Mouse (Mus musculus) bone marrow, adult 2 months (tissue): ENCODE measurements around the gene Csn3. TPM values are rescaled to one million over a fixed set of nuclear protein-coding genes. Genes with fewer than 3 reads are reported as not detected.

ENCODE experiments used
- H3K27ac ChIP-seq: fragments of 200-500 bp; 2 replicates; pipeline ENCODE4 v1.5.1; 2012; ENCODE audit warnings: low read depth, mild to moderate bottlenecking, control low read depth, inconsistent platforms, low read length; ENCODE audit not compliant: control insufficient read depth, poor library complexity, insufficient read depth
- H3K4me1 ChIP-seq: fragments of 200-500 bp; 2 replicates; pipeline ENCODE4 v1.6.1; 2011; ENCODE audit warnings: low read length; ENCODE audit not compliant: control insufficient read depth, insufficient read depth
- H3K4me3 ChIP-seq: fragments of 200-500 bp; replicated peaks from 2 replicates; pipeline ENCODE3; 2011; ENCODE audit warnings: mild to moderate bottlenecking, low read depth, low read length, control low read depth; ENCODE audit not compliant: control insufficient read depth
- CTCF ChIP-seq: fragments of 200-500 bp; IDR thresholded peaks from 2 replicates; pipeline ENCODE4 v1.5.1; 2011; ENCODE audit warnings: low read length, control low read depth; ENCODE audit not compliant: control insufficient read depth, insufficient read depth
- POLR2A ChIP-seq: fragments of 200-500 bp; IDR thresholded peaks from 2 replicates; pipeline ENCODE4 v1.6.1; 2011; ENCODE audit warnings: low read depth, mild to moderate bottlenecking, control low read depth, low read length, borderline replicate concordance; ENCODE audit not compliant: control insufficient read depth
- WGBS: fragments of 180-500 bp; shearing (Covaris S2); methylation state at CpG from one replicate; pipeline ENCODE4 v1.1.7; 2018; 5-methylcytosine and 5-hydroxymethylcytosine counted together
- polyA plus RNA-seq: library from polyadenylated mRNA; stranded (reverse); fragments of >200 nt; gene quantifications from 2 replicates; pipeline ENCODE4 v1.2.4, GENCODE M21; 2011; ENCODE audit warnings: low replicate concordance; ENCODE audit not compliant: missing spikeins, insufficient read depth, insufficient read length

The Csn3 gene
- polyA plus RNA-seq, result 2.2 TPM in 1 of 2 replicates, not detected in the other

GRCm38 (mm10) chr5:87925372-87925771, at the start of gene Csn3:
Gene Csn3 (plus strand): TSS chr5:87925579.
- no peak within 1 kb of the TSS for H3K27ac ChIP-seq
- H3K4me1 ChIP-seq, result no peaks in the 10 kb centered on the region
- H3K4me3 ChIP-seq, result no peak within 1 kb of the TSS
- no peak for TF ChIP-seq CTCF
- no peak for TF ChIP-seq POLR2A
- WGBS, result 41% methylated on average over 5 of the region's 5 CpGs

- Histone ChIP-seq H3K27ac (no peak within 1 kb of the TSS), H3K4me3 (no peak within 1 kb of the TSS), H3K4me1 (no peaks in the 10 kb centered on the region)
- WGBS, result 69% methylated on average over 1 of the region's 1 CpGs
- TF ChIP-seq POLR2A (no peak), CTCF (no peak)
Measured at GRCm38 (mm10) chr5:87884729-87885128, 40.6 kb upstream of the Csn3 start, which contains the start of gene Odam. Gene Odam (plus strand): TSS chr5:87885029.

- TF ChIP-seq CTCF (no peak), POLR2A (no peak)
- WGBS, result 60% methylated on average over 1 of the region's 1 CpGs
- H3K4me3 ChIP-seq, result no peak overlapping the region
- no peak overlapping the region for H3K27ac ChIP-seq
- H3K4me1 ChIP-seq, result no peaks in the 10 kb centered on the region
Measured at GRCm38 (mm10) chr5:87931603-87932002, 6.2 kb downstream of the Csn3 start.

GRCm38 (mm10) chr5:87940752-87941151, 15.4 kb downstream of the Csn3 start:
- 39% methylated on average over 3 of the region's 3 CpGs for WGBS
- Histone ChIP-seq H3K4me1 (no peaks in the 10 kb centered on the region), H3K4me3 (no peak overlapping the region), H3K27ac (no peak overlapping the region)
- no peak for TF ChIP-seq POLR2A
- TF ChIP-seq CTCF, result no peak

GRCm38 (mm10) chr5:87942515-87942914, 17.1 kb downstream of the Csn3 start:
- Histone ChIP-seq H3K4me3 (no peak overlapping the region), H3K4me1 (no peaks in the 10 kb centered on the region), H3K27ac (no peak overlapping the region)
- TF ChIP-seq POLR2A (no peak), CTCF (no peak)

- no peak for TF ChIP-seq POLR2A
- no peak for TF ChIP-seq CTCF
- Histone ChIP-seq H3K4me3 (no peak overlapping the region), H3K4me1 (no peaks in the 10 kb centered on the region), H3K27ac (no peak overlapping the region)
Measured at GRCm38 (mm10) chr5:87951836-87952235, 26.5 kb downstream of the Csn3 start.

GRCm38 (mm10) chr5:87969201-87969600, 43.8 kb downstream of the Csn3 start, which contains the start of the genes 2310003L06Rik and Gm28434:
Gene 2310003L06Rik (plus strand): TSS chr5:87969459.
Gene Gm28434 (plus strand): TSS chr5:87969517.
- Histone ChIP-seq H3K4me3 (no peak within 1 kb of the TSS), H3K27ac (no peak within 1 kb of the TSS), H3K4me1 (no peaks in the 10 kb centered on the region)
- 46% methylated on average over 2 of the region's 2 CpGs for WGBS
- TF ChIP-seq POLR2A, result no peak
- no peak for TF ChIP-seq CTCF

- Histone ChIP-seq H3K4me3 (no peak within 1 kb of the TSS), H3K27ac (no peak within 1 kb of the TSS), H3K4me1 (no peaks in the 10 kb centered on the region)
- no peak for TF ChIP-seq POLR2A
- TF ChIP-seq CTCF, result no peak
- 81% methylated on average over 3 of the region's 3 CpGs for WGBS
Measured at GRCm38 (mm10) chr5:87979139-87979538, 53.8 kb downstream of the Csn3 start, which contains the start of gene Cabs1. Gene Cabs1 (plus strand): TSS chr5:87979439.

Other genes starting within 250 kb of the Csn3 start
- gene Csn2, start 225.9 kb upstream of the Csn3 start, polyA plus RNA-seq, result not detected in 2 replicates
- gene Csn1s2a, start 151.0 kb upstream of the Csn3 start, polyA plus RNA-seq, result not detected in 2 replicates
- gene Csn1s2b, start 117.5 kb upstream of the Csn3 start, polyA plus RNA-seq, result 0.97 TPM in 1 of 2 replicates, not detected in the other
- not detected in 2 replicates for gene Prr27, start 99.9 kb upstream of the Csn3 start, polyA plus RNA-seq
- not detected in 2 replicates for gene Odam, start 40.5 kb upstream of the Csn3 start, polyA plus RNA-seq
- 1.6 TPM in 1 of 2 replicates, not detected in the other for gene 2310003L06Rik, start 43.9 kb downstream of the Csn3 start, polyA plus RNA-seq
- gene Gm28434, start 43.9 kb downstream of the Csn3 start, polyA plus RNA-seq, result not detected in 2 replicates
- not detected in 2 replicates for gene Cabs1, start 53.9 kb downstream of the Csn3 start, polyA plus RNA-seq
- not detected in 2 replicates for gene Smr3a, start 77.0 kb downstream of the Csn3 start, polyA plus RNA-seq
- gene Smr2, start 161.0 kb downstream of the Csn3 start, polyA plus RNA-seq, result not detected in 2 replicates
- not detected in 2 replicates for gene Gm11116, start 186.0 kb downstream of the Csn3 start, polyA plus RNA-seq
- not detected in 2 replicates for gene Gm11115, start 228.5 kb downstream of the Csn3 start, polyA plus RNA-seq